Comparison of ENCODE assay signal across 11 mouse cellular contexts in the genomic region with DNA sequence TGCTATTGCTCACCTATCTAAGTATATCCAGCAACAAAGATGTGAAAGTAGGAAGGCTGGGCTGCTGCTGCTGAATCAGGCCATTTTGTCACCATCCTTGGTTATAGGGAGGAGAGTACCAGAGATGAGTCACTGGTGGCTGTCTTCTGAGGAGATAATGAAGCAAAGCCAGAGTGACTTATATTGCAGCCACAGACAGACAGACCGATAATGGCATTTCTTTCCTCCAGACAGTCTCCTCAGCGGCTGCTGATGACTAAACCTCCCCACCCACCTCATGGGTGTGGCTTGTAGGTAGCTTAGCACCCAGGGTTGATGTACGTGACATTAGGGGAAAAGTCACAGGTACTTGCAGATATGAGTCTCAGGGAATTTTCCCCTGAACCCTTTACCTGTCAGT.
A peak's percentile ranks its signal among the peaks of the same experiment; 100 is the strongest.
DNase-seq lines count a peak whose midpoint lies in the region; ATAC-seq and TF ChIP-seq lines count a peak whose summit lies in the region.
"Had no signal": no experiment of that assay in that cellular context is flagged by ENCODE, and none has a peak within 500 bp of the region (broad histone marks: within the 10 kb centered on the region; RNA-seq: fewer than 3 reads in every experiment).

No protein-coding gene starts in this region.

- H3K4me1 ChIP-seq in G1E (ENCODE audit: insufficient read depth, low read depth, low read length): peaks cover 23% of the 10 kb centered on the region
- peaks cover 3% of the 10 kb centered on the region; the same call in 1 of the 2 replicates for H3K4me1 ChIP-seq in hindbrain, embryonic 12.5 days
- 0 out of 2 replicates have a peak, but pooled peaks cover 5% of the 10 kb centered on the region for H3K4me1 ChIP-seq in hindbrain, embryonic 10.5 days (replicated peaks)

- H3K27ac ChIP-seq in hindbrain, embryonic 12.5 days: no peak overlapping the region
- H3K27ac ChIP-seq in hindbrain, embryonic 10.5 days: no peak overlapping the region
- H3K27ac ChIP-seq: hindbrain, embryonic 14.5 days; liver, embryonic 14.5 days had no signal

- H3K4me2 ChIP-seq in hindbrain, embryonic 12.5 days (replicated peaks): no peak overlapping the region
- H3K4me2 ChIP-seq: hindbrain, embryonic 14.5 days had no signal

- WGBS in hindbrain, embryonic 12.5 days: 82% methylated on average over 3 of the region's 3 CpGs
- 91% methylated on average over 3 of the region's 3 CpGs for WGBS in hindbrain, embryonic 10.5 days

- no peak for TF ChIP-seq CTCF in G1E (IDR thresholded peaks at IDR 0.05; ENCODE audit: low read depth, low read length)

- DNase-seq in CD4-positive helper T cell, adult 2 months (ENCODE audit: low read depth, low spot score): peak; percentile 40
- DNase-seq in G1E (ENCODE audit: low spot score): no peak
- DNase-seq in induced T-regulatory cell, adult 2 months (ENCODE audit: low read depth): peak; percentile 59
- no peak for DNase-seq in right cerebral cortex, postnatal 4 days
- no peak for DNase-seq in hindbrain, embryonic 10.5 days (ENCODE audit: low spot score)
- DNase-seq: cerebellum, postnatal 36 days; lung, postnatal 4 days had no signal

- no peak overlapping the region for H3K4me3 ChIP-seq in G1E (ENCODE audit: low read depth, low read length)
- no peak overlapping the region for H3K4me3 ChIP-seq in hindbrain, embryonic 12.5 days
- H3K4me3 ChIP-seq in hindbrain, embryonic 10.5 days: no peak overlapping the region

- H3K27me3 ChIP-seq in G1E (ENCODE audit: insufficient read depth, low read length): peaks cover 26% of the 10 kb centered on the region
- no peaks in the 10 kb centered on the region for H3K27me3 ChIP-seq in hindbrain, embryonic 12.5 days
- no peaks in the 10 kb centered on the region for H3K27me3 ChIP-seq in hindbrain, embryonic 10.5 days (ENCODE audit: insufficient read depth, poor library complexity, severe bottlenecking)

- ATAC-seq in G1E (ENCODE audit: extremely low read depth, insufficient number of reproducible peaks, low FRiP score, poor library complexity, severe bottlenecking): 0 out of 2 replicates have a peak, but pooled peaks have one; percentile 19
- peak; percentile 43; the same call in 1 of the 2 replicates for ATAC-seq in megakaryocyte-erythroid progenitor cell, adult 5-6 weeks (replicated peaks; ENCODE audit: low FRiP score, low TSS enrichment, poor library complexity, severe bottlenecking)
- no peak for ATAC-seq in hindbrain, embryonic 12.5 days (ENCODE audit: low FRiP score)

- no peak overlapping the region for H3K9ac ChIP-seq in hindbrain, embryonic 12.5 days
- H3K9ac ChIP-seq: hindbrain, embryonic 14.5 days; liver, embryonic 14.5 days had no signal

- H3K9me3 ChIP-seq in G1E (replicated peaks): no peaks in the 10 kb centered on the region
- no peaks in the 10 kb centered on the region for H3K9me3 ChIP-seq in hindbrain, embryonic 12.5 days (replicated peaks)
- H3K9me3 ChIP-seq in hindbrain, embryonic 10.5 days: no peaks in the 10 kb centered on the region

- H3K36me3 ChIP-seq in G1E (replicated peaks): no peaks in the 10 kb centered on the region
- H3K36me3 ChIP-seq in hindbrain, embryonic 12.5 days: no peaks in the 10 kb centered on the region
- H3K36me3 ChIP-seq in hindbrain, embryonic 10.5 days: no peaks in the 10 kb centered on the region

Comparison
In these comparisons a context has a peak if more than half of its experiments do, and no peak if none do; other contexts are left out.
1. DNase-seq: peak in CD4-positive helper T cell, adult 2 months (single experiment) and induced T-regulatory cell, adult 2 months (single experiment); none in G1E (single experiment), right cerebral cortex, postnatal 4 days (single experiment) and hindbrain, embryonic 10.5 days (single experiment).